Mouse (Mus musculus) layer of hippocampus, postnatal 25 days (tissue): ENCODE measurements around the gene Nek9. TPM values are rescaled to one million over a fixed set of nuclear protein-coding genes. Genes with fewer than 3 reads are reported as not detected.

ENCODE experiments used
- DNase-seq, 2 experiments: peaks; one replicate each; pipeline ENCODE4 v3.0.0; 2022; ENCODE audit warnings: mixed read lengths in 2 of 2, low spot score in 1 of 2; ENCODE audit errors: extremely low spot score in 1 of 2
- total RNA-seq, 2 experiments: library from RNA; stranded (reverse); gene quantifications; 2 replicates each; pipeline ENCODE4 v1.2.3; 2021

The Nek9 gene
- total RNA-seq, 2 experiments from 2014 or later: 31.8 to 31.9 TPM

DNA sequence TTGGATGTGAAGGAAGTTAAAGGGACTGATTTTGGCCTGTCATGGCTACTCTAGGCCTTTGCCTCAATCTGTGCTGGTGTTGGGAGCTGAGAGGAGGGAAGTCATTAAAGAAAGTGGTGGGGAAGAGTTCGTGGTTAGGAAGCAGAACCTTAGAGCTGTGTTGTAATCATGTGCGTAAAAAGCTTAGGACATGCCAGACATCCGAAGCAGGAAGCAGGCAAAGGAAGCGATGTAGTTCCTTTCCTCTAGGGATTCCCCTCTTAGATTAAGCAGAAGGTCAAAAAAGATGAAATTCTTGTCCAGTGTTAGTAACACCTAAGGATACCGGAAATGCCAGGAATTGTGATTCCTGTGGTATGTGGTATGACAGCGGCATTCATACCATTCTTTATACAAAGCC lies 9.2 kb upstream of the Nek9 start:
- no peak for DNase-seq

DNA sequence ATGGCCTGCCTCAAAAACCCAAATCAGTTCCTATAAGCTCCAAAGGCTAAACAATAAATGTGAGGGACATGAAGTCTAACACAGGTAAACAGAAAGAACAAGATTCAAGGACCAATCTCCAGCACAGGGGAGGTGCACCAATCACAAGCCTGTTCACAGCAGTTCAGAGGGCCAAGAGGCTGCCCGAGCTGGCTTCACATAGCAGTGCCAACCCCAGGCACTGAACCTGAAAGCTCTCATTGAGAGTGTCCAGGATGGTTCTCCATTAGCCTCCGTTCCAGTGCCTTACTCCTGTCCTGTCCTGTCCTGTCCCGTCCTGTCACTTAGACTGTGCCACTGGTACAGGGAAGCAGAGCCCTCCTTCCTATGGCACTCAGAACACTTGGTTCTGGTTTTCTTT lies 8.0 kb upstream of the Nek9 start:
- no peak for DNase-seq

DNA sequence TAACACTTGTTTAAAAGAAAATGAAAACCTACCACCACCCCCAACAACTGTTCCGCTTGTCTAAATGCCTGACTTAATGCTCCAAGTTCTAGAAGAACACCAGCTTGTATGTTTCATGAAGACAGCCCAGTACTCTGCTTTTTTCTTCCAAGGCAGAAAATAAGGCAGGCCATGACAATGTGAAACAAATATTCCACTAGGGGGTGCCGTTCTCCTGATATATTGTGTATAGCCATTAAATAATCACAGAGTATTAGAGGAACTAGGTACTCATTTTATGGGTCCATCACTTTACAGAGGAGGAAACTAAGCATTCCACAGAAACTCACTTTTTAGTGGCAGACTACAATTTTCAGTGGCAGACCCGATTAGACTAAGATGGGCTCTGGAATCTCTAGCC lies 7.2 kb upstream of the Nek9 start:
- DNase-seq: no peak

DNA sequence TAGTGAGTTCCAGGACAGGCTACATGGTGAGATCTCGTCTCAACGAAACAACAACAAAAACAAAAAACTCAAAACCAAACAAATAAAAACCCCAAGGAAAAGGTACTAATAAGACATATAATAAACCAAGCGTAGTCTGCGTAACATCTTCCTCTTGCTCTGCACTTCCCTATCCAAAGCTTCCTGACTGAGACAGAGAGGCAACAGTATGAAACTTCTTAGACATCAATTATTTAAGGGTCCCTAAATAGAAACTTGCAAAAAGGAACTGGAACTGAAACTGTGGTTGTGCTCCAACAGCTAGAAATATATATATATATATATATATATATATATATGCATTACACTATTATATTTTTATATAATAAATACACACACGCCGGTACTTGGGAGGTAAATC lies 6.4 kb upstream of the Nek9 start:
- no peak for DNase-seq

- DNase-seq: no peak
Measured at GRCm38 (mm10) chr12:85344252-85344651, 5.1 kb upstream of the Nek9 start.

DNA sequence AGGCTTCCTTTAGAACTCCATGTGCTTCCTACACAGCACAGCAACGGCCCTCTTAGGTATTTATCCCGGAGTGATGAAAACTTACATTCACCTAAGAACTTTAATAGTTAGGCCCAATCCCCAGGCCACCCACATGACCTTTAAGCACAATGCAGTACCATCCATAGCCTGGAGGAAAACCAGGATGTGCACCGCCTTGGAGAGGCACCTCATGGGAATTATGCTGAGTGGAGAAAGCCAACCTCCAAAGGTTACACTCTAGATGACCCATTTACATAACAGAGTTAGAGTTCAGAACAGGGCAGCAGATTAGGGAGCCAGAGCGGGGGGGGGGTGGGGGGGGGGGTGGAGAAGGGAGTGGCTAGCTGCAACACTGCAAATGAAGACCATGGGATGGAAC lies 3.1 kb upstream of the Nek9 start:
- DNase-seq: no peak

GRCm38 (mm10) chr12:85341131-85341530 lies 2.0 kb upstream of the Nek9 start:
- DNase-seq: no peak

DNA sequence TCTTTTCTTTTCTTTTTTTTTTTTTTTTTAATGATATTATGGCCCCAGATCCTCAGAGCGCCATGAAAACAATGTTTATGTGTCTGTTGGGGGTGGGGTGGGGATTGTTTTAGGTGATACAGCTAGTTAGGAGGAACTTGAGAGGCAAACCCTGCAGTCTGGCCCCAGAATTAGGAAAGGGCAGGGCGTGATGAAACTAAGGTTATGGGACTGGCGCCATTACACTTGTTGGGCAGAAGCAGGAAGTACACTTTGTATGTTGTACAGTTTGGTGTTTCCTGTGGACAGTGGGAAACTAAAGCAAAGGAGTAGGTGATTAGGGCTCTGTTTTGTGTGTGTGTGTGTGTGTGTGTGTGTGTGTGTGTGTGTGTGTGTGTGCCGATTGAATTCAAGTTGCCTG lies 785 bp upstream of the Nek9 start:
- no peak for DNase-seq

- no peak for DNase-seq
Measured at GRCm38 (mm10) chr12:85338815-85339214, 347 bp downstream of the Nek9 start.

GRCm38 (mm10) chr12:85337567-85338311 lies 1.4 kb downstream of the Nek9 start:
- no peak for DNase-seq

DNA sequence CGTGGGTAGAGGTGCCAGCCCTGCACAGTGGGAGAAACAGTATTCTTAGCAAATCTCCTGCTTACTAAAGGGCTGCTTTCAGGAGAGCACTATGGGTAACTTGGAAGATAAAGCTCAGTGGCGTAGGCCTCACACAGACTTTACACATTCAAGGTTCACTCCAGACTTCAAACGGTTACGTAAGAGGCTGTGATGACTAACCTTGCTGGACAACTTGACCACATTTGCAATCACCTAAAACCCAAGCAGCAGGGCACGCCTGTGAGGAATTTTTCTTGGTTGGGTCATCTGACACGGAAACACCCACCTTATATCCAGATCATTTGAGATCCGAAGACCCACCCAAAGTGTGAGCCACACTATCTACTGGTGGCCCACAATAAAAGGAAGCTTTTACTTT lies 9.0 kb downstream of the Nek9 start:
- no peak for DNase-seq

GRCm38 (mm10) chr12:85308651-85309050 lies 30.5 kb downstream of the Nek9 start:
- DNase-seq: no peak

- DNase-seq: peak; percentile 73 to 90
Measured at GRCm38 (mm10) chr12:85305247-85305892, 33.8 kb downstream of the Nek9 start.

DNA sequence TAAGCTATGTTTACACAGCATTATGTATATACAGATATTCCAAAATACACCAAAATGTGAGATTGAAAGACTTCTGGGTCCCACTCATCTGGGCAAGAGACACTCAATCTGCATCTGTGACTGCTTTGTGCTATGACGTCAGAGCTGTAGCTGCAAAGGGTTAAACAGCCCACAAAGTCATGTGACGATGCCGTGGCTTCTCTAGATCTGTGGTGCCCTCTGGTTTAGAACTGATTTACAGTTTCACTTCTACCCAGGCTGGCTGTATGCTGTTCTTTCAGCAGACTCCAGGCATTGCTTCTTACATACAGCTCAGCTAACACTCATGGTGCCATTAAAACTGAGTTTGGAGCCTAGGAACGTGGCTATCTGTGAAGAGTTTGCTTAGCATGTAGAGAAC lies 34.4 kb downstream of the Nek9 start:
- DNase-seq: no peak

DNA sequence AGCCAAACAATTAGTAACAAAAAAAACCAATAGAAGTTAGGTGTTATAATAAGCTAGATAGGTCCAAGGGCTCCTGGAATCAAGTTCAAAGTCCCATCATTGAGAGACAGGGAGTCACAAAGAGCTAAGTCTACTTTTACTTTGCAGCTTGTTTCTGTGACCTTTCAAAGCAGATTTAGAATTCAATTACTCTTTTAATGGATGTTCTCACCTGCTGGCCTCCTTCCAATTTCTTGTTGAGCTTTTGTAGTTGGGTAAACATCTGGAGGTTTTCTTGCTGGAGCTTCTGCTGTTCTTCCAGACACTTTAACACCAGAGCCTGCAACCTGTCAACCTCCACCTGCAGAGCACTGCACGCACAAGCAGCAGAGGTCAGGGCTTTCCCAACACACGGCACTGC lies 35.9 kb downstream of the Nek9 start:
- no peak for DNase-seq

GRCm38 (mm10) chr12:85298835-85299180 lies 40.4 kb downstream of the Nek9 start:
- no peak for DNase-seq

DNA sequence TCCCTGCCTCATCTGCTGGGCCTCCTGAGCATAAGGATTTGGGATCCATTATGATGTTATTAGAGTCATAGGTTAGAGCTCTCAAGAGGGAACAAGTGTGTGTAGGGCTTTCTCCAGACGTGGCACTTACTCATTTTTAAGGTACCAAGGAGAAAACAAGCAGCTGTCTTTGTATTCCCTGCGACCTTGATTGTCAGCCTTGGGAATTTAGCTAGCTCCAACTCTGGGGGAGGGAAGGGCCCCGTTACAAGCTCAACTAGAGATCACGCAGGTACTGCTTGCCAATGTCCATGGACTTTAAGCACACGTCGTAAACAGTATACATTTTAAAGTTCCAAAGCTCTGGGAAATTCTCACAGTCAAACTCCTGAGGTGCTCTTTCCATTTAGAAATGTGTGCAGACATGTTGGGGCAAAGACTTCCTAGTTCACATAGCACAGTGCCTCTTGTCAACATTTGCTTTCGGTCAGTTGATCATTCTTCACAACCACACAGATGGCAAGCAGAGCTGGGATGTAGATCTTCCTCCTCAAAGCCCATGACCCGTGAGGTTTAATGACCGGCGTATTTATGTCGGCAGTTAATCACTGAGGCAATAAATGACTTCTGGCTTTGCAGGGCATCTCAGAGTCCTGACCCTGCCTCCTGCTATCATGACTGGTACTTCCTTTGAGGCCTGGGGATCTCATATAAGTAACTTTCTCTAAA lies 40.9 kb downstream of the Nek9 start:
- no peak for DNase-seq

DNA sequence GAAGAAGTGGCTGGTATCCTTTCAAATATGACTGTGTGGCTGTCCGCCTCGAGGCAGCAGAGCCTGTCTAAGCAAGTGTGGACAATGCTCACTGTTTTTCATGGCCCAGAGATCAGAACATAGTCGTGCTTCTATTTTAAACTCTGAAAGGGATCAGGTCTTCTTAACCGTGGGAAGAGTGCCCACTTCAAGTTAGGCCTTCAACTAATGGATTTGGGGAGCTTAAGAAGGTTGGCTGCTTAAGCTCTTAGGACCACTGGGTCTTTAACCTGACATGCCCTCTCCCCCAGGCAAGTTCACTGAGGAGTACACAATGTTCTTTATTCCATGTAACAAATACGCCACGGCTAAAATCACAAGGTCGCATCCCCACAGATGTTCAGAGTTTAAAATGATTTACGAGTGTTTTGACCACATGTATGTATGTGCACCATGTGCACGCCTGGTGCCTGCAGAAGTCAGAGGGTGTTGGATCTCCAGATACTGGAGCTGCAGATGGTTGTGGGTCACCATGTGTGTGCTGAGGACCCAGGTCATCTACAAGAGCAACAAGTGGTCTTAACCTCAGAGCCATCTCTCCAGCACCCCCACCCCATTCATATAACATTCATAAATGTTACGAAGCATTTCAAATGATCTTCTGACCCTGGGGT lies 41.7 kb downstream of the Nek9 start:
- DNase-seq: no peak

DNA sequence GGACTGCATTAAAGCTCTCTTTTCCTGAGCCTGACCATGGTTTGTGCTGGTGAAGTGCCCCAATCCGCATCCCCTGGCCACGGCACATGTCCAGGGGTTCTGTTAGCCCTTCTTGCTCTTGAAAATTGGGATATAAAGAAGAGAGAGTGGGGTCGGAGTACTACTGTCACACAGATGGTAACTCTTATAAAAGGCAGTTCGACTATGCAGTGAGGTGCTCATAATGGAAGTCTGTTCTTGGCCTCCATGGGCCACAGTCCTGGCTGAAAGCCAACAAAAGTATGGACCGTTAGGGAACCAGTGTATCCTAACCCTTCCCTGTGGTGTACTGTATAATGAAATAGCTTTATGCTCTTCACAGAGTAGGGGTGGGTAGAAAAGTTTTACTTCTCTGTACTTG lies 42.2 kb downstream of the Nek9 start:
- no peak for DNase-seq

DNA sequence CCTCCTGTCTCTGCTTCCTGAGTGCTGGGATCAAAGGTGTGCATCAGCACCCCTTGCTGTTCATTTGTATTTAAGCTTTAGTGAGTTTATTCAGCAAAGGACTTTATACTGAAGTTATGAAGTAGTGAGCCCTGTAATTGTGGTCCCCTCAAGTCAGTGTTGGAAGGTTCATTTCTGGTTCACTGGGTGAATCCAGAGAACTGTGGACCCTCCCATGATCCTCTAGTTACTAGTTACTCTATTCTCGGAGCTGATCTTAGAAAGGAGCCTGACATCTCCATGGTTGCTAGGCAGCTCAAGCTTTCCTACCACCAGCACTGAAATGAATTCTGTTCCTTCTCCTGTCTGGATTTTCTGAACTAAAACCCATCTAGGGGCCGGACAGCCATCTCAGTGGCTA lies 43.7 kb downstream of the Nek9 start:
- DNase-seq: no peak

GRCm38 (mm10) chr12:85292906-85293305 lies 46.3 kb downstream of the Nek9 start:
- DNase-seq: no peak
